Mouse (Mus musculus) lung, postnatal 0 days (tissue): ENCODE measurements around the gene Pax9.

Experiments used
- CTCF ChIP-seq: IDR thresholded peaks from 2 replicates; pipeline ENCODE4 v1.5.1; 2016; ENCODE audit warnings: antibody characterized with exemption, mild to moderate bottlenecking
- EP300 ChIP-seq: IDR thresholded peaks from 2 replicates; pipeline ENCODE4 v1.6.1; 2016; ENCODE audit warnings: antibody characterized with exemption, mild to moderate bottlenecking, control low read depth

GRCm38 (mm10) chr12:56701004-56701403 is 9.4 kb downstream of the Pax9 start:
- TF ChIP-seq CTCF (no peak), EP300 (no peak)
